Mouse (Mus musculus) liver, embryonic 13.5 days (tissue): ENCODE results near the gene Acvrl1. TPM values are rescaled to one million over a fixed set of nuclear protein-coding genes. Genes with fewer than 3 reads are reported as not detected.

ENCODE experiments used
- ATAC-seq: fragments of 200-750 bp; cut with Nextera tagmentation; 2 replicates; pipeline ENCODE4 v1.8.0; 2017; ENCODE audit warnings: low read depth, mild to moderate bottlenecking, moderate number of reproducible peaks, moderate library complexity
- DNase-seq: peaks from one replicate; pipeline ENCODE4 v3.0.0; 2022
- H3K27ac ChIP-seq: fragments of 300-500 bp; sonication (generic); 2 replicates; pipeline ENCODE4 v1.5.1; 2015; ENCODE audit warnings: moderate library complexity, mild to moderate bottlenecking, inconsistent platforms
- H3K27me3 ChIP-seq: fragments of 300-500 bp; sonication (generic); 2 replicates; pipeline ENCODE4 v1.6.1; 2015; ENCODE audit warnings: mild to moderate bottlenecking, inconsistent platforms
- H3K36me3 ChIP-seq: fragments of 300-500 bp; sonication (generic); 2 replicates; pipeline ENCODE4 v1.6.1; 2015; ENCODE audit warnings: mild to moderate bottlenecking, inconsistent platforms
- H3K4me1 ChIP-seq: fragments of 300-500 bp; sonication (generic); replicated peaks from 2 replicates; pipeline ENCODE4 v1.6.1; 2015; ENCODE audit warnings: inconsistent platforms
- H3K4me2 ChIP-seq: fragments of 300-500 bp; sonication (generic); 2 replicates; pipeline ENCODE4 v1.6.1; 2015; ENCODE audit warnings: inconsistent platforms, mild to moderate bottlenecking, moderate library complexity
- H3K4me3 ChIP-seq: fragments of 300-500 bp; sonication (generic); replicated peaks from 2 replicates; pipeline ENCODE4 v1.5.1; 2015; ENCODE audit warnings: mild to moderate bottlenecking, inconsistent platforms
- H3K9ac ChIP-seq: fragments of 300-500 bp; sonication (generic); 2 replicates; pipeline ENCODE4 v1.6.1; 2015; ENCODE audit warnings: mild to moderate bottlenecking, inconsistent platforms
- H3K9me3 ChIP-seq: fragments of 300-500 bp; sonication (generic); replicated peaks from 2 replicates; pipeline ENCODE4 v1.6.1; 2016; ENCODE audit warnings: inconsistent platforms
- WGBS: fragments of 180-500 bp; shearing (Covaris S2); methylation state at CpG from one replicate; pipeline ENCODE4 v1.1.7; 2015; ENCODE audit not compliant: insufficient replicate concordance; 5-methylcytosine and 5-hydroxymethylcytosine counted together
- polyA plus RNA-seq: library from polyadenylated mRNA; unstranded; fragments of >200 nt; fragmentation: Nextera tagmentation; extraction: Ambion mirVana; gene quantifications from 2 replicates; pipeline ENCODE4 v1.2.1, GENCODE M21; 2015

Acvrl1 gene
- polyA plus RNA-seq, 1 experiment from 2014 or later = 1.3 TPM

GRCm38 (mm10) chr15:101092121-101092828 lies 36.0 kb upstream of the Acvrl1 start:
- Histone ChIP-seq H3K27me3 (peaks cover 17% of the 10 kb centered on the region; the same call in 1 of the 2 replicates), H3K9ac (no peak overlapping the region), H3K9me3 (no peaks in the 10 kb centered on the region), H3K36me3 (no peaks in the 10 kb centered on the region), H3K4me1 (peaks cover 11% of the 10 kb centered on the region; the same call in 1 of the 2 replicates), H3K4me2 (0 out of 2 replicates have a peak overlapping the region, but pooled peaks have one; percentile 13), H3K27ac (no peak overlapping the region), H3K4me3 (no peak overlapping the region)
- WGBS = 34% methylated on average over 14 of the region's 14 CpGs
- 0 out of 2 replicates have a peak, but pooled peaks have one; percentile 32 for ATAC-seq
- no peak for DNase-seq

- DNase-seq (no peak), ATAC-seq (peak; percentile 64)
- H3K9ac ChIP-seq = no peak overlapping the region
Observed at GRCm38 (mm10) chr15:101092829-101093648, 35.3 kb upstream of the Acvrl1 start.

DNA sequence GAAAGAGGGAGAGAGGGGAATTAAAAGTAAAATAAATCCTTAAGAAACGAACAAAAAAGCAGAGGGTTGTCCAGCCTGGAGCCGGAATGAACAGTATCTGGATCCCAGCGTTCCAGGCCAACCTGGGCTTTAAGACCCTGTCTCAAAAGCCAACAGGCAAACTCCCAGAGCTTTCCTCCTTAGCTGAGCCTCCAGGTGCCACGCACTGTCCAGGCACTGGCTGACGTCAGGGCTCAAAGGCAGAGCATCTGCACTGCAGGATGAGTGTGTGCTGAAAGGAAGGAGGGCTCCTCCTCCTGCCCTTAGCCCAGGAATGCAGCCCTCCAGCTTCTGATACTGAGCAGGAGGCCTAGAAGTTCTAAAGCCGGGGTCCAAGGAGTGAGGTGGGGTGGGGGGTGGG lies 34.3 kb upstream of the Acvrl1 start:
- 65% methylated on average over 6 of the region's 6 CpGs for WGBS
- no peak for ATAC-seq
- H3K27ac ChIP-seq = no peak overlapping the region

More at GRCm38 (mm10) chr15:101092829-101093648, 35.3 kb upstream of the Acvrl1 start:
- Histone ChIP-seq H3K4me1 (peaks cover 12% of the 10 kb centered on the region; the same call in 1 of the 2 replicates), H3K4me3 (no peak overlapping the region), H3K27ac (no peak overlapping the region), H3K4me2 (peak overlapping the region; percentile 13; the same call in 1 of the 2 replicates), H3K9me3 (no peaks in the 10 kb centered on the region), H3K36me3 (no peaks in the 10 kb centered on the region), H3K27me3 (peaks cover 21% of the 10 kb centered on the region)
- WGBS = 26% methylated on average over 25 of the region's 25 CpGs

DNA sequence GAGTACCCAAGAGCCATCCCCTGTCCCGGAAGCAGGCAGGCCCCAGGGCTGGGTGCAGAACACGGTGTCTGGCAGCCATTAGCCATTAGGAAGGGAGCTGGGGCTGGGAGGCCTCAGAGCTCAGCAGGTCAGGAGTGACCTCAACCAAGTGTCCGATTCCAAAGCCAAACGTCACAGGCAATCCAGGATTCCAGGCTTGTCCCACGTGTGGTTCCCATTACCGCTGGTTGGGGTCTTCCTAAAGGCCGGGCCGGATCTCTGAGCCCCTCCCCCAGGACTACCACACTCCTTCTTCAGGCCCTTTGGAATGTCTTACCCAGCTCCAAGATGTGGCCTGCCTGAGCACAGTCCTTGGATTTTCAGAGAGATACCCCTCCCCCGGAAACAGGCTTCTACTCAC lies 33.3 kb upstream of the Acvrl1 start:
- 67% methylated on average over 9 of the region's 9 CpGs for WGBS
- Histone ChIP-seq H3K4me3 (no peak overlapping the region), H3K9me3 (no peaks in the 10 kb centered on the region), H3K27me3 (peaks cover 37% of the 10 kb centered on the region), H3K4me1 (peaks cover 15% of the 10 kb centered on the region; the same call in 1 of the 2 replicates), H3K9ac (no peak overlapping the region), H3K36me3 (no peaks in the 10 kb centered on the region), H3K4me2 (no peak overlapping the region), H3K27ac (no peak overlapping the region)
- DNase-seq (no peak), ATAC-seq (no peak)

More for the DNA sequence above, 34.3 kb upstream of the Acvrl1 start:
- H3K27me3 ChIP-seq = peaks cover 31% of the 10 kb centered on the region
- H3K4me1 ChIP-seq = peaks cover 15% of the 10 kb centered on the region; the same call in 1 of the 2 replicates
- no peaks in the 10 kb centered on the region for H3K36me3 ChIP-seq
- H3K9me3 ChIP-seq = no peaks in the 10 kb centered on the region
- H3K4me3 ChIP-seq = no peak overlapping the region
- no peak overlapping the region for H3K4me2 ChIP-seq
- H3K9ac ChIP-seq = no peak overlapping the region
- DNase-seq = no peak

GRCm38 (mm10) chr15:101095392-101095791 lies 32.9 kb upstream of the Acvrl1 start:
- no peak for DNase-seq

DNA sequence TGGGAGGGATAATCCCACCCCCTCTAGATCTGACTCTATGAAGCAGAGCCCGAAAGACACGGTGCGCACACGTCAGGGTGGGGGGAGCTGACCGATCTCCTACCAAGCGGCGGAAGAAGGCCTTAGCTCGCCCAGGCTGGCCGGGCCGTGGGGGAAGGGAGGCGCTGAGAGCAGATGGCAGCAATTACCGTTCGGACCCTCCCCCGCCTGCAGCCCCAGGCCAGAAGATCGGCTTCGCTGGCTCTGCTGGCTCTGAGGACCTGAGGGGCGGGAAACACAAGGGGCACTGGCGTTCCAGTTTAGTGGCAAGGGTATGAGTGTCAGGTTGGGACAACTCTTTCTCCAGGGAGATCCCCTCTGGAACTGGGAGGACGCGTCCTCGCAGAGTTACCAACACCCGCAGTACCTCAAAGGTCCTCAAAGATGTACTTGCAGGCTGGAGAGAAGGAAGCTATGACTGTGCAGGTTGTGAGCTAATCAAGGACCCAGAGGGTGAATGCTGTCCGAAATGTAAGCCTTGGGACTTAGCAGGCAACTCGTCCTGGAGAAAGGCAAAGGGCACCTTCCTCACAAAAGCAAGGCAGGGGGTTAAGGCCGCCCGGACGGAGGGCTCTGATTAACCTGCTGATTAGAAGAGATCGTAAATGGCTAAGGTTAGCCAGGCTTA lies 30.2 kb upstream of the Acvrl1 start:
- H3K27me3 ChIP-seq = peaks cover 28% of the 10 kb centered on the region
- no peaks in the 10 kb centered on the region for H3K36me3 ChIP-seq
- no peak for DNase-seq
- H3K9me3 ChIP-seq = no peaks in the 10 kb centered on the region
- no peak overlapping the region for H3K4me3 ChIP-seq
- H3K4me2 ChIP-seq = peak overlapping the region; percentile 36; the same call in 1 of the 2 replicates
- 0 out of 2 replicates have a peak, but pooled peaks cover 7% of the 10 kb centered on the region for H3K4me1 ChIP-seq
- 6% methylated on average over 28 of the region's 28 CpGs for WGBS
- no peak overlapping the region for H3K27ac ChIP-seq
- no peak for ATAC-seq
- no peak overlapping the region for H3K9ac ChIP-seq

More at GRCm38 (mm10) chr15:101095392-101095791, 32.9 kb upstream of the Acvrl1 start:
- Histone ChIP-seq H3K4me2 (no peak overlapping the region), H3K27me3 (peaks cover 37% of the 10 kb centered on the region), H3K27ac (no peak overlapping the region), H3K36me3 (no peaks in the 10 kb centered on the region), H3K4me3 (no peak overlapping the region), H3K9me3 (no peaks in the 10 kb centered on the region), H3K4me1 (peaks cover 15% of the 10 kb centered on the region; the same call in 1 of the 2 replicates), H3K9ac (no peak overlapping the region)
- ATAC-seq = no peak
- 73% methylated on average over 3 of the region's 3 CpGs for WGBS

- WGBS = 45% methylated on average over 3 of the region's 3 CpGs
- ATAC-seq (no peak), DNase-seq (no peak)
- H3K4me2 ChIP-seq = no peak overlapping the region
- peaks cover 26% of the 10 kb centered on the region for H3K27me3 ChIP-seq
- no peaks in the 10 kb centered on the region for H3K36me3 ChIP-seq
- no peak overlapping the region for H3K27ac ChIP-seq
- H3K4me1 ChIP-seq = 0 out of 2 replicates have a peak, but pooled peaks cover 11% of the 10 kb centered on the region
- H3K4me3 ChIP-seq = no peak overlapping the region
- no peaks in the 10 kb centered on the region for H3K9me3 ChIP-seq
- no peak overlapping the region for H3K9ac ChIP-seq
Observed at GRCm38 (mm10) chr15:101100996-101101395, 27.3 kb upstream of the Acvrl1 start.

- H3K9ac ChIP-seq = no peak overlapping the region
- no peak overlapping the region for H3K4me3 ChIP-seq
- H3K27me3 ChIP-seq = peaks cover 9% of the 10 kb centered on the region; the same call in 1 of the 2 replicates
- H3K4me1 ChIP-seq = 0 out of 2 replicates have a peak, but pooled peaks cover 6% of the 10 kb centered on the region
- DNase-seq (no peak), ATAC-seq (no peak)
- no peak overlapping the region for H3K4me2 ChIP-seq
- H3K27ac ChIP-seq = no peak overlapping the region
- H3K36me3 ChIP-seq = no peaks in the 10 kb centered on the region
- no peaks in the 10 kb centered on the region for H3K9me3 ChIP-seq
- WGBS = 54% methylated on average over 9 of the region's 9 CpGs
Observed at GRCm38 (mm10) chr15:101103605-101104304, 24.6 kb upstream of the Acvrl1 start.

- no peak for ATAC-seq
- H3K4me1 ChIP-seq = 0 out of 2 replicates have a peak, but pooled peaks cover 6% of the 10 kb centered on the region
- peak; percentile 36 for DNase-seq
- H3K4me3 ChIP-seq = 0 out of 2 replicates have a peak overlapping the region, but pooled peaks have one; percentile 14
- WGBS = 17% methylated on average over 12 of the region's 12 CpGs
- H3K27ac ChIP-seq = no peak overlapping the region
- H3K27me3 ChIP-seq = no peaks in the 10 kb centered on the region
- H3K9ac ChIP-seq = no peak overlapping the region
- H3K36me3 ChIP-seq = no peaks in the 10 kb centered on the region
- no peaks in the 10 kb centered on the region for H3K9me3 ChIP-seq
- peak overlapping the region; percentile 25; the same call in 1 of the 2 replicates for H3K4me2 ChIP-seq
Observed at GRCm38 (mm10) chr15:101105496-101105994, 22.8 kb upstream of the Acvrl1 start.

DNA sequence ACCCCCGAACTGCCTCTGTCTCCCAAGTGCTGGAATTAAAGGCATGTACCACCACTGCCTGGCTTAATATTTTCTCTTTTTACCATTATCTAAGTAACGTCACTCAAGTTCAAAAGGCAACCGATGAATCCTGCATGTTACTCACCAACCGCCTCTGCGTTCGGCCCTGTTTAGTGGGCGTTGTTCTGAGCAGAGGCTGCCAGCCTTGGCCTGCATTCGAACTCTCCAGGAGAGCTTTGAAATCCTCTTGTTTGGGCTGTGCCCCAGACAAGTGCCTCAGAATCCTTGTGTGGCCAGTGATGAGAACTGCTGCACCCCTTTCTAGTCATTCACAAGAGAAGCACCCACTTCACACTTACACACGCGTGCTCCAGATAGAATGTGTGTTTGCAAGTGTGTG lies 22.3 kb upstream of the Acvrl1 start:
- Histone ChIP-seq H3K4me2 (peak overlapping the region; percentile 25; the same call in 1 of the 2 replicates), H3K4me3 (no peak overlapping the region)

More for the DNA sequence above, 22.3 kb upstream of the Acvrl1 start:
- H3K4me1 ChIP-seq = 0 out of 2 replicates have a peak, but pooled peaks cover 6% of the 10 kb centered on the region
- no peaks in the 10 kb centered on the region for H3K36me3 ChIP-seq
- no peak overlapping the region for H3K27ac ChIP-seq
- ATAC-seq (no peak), DNase-seq (no peak)
- H3K9ac ChIP-seq = no peak overlapping the region
- no peaks in the 10 kb centered on the region; the same call in 1 of the 2 replicates for H3K27me3 ChIP-seq
- no peaks in the 10 kb centered on the region for H3K9me3 ChIP-seq
- 76% methylated on average over 10 of the region's 10 CpGs for WGBS
